Mouse (Mus musculus): ENCODE results near the gene Fam120a. TPM values are rescaled to one million over a fixed set of nuclear protein-coding genes. Genes with fewer than 3 reads are reported as not detected.
A peak's percentile ranks its signal among the peaks of the same experiment; 100 is the strongest.

Gene Fam120a
- polyA plus RNA-seq, 1 experiment from 2014 or later: 172 TPM

DNA sequence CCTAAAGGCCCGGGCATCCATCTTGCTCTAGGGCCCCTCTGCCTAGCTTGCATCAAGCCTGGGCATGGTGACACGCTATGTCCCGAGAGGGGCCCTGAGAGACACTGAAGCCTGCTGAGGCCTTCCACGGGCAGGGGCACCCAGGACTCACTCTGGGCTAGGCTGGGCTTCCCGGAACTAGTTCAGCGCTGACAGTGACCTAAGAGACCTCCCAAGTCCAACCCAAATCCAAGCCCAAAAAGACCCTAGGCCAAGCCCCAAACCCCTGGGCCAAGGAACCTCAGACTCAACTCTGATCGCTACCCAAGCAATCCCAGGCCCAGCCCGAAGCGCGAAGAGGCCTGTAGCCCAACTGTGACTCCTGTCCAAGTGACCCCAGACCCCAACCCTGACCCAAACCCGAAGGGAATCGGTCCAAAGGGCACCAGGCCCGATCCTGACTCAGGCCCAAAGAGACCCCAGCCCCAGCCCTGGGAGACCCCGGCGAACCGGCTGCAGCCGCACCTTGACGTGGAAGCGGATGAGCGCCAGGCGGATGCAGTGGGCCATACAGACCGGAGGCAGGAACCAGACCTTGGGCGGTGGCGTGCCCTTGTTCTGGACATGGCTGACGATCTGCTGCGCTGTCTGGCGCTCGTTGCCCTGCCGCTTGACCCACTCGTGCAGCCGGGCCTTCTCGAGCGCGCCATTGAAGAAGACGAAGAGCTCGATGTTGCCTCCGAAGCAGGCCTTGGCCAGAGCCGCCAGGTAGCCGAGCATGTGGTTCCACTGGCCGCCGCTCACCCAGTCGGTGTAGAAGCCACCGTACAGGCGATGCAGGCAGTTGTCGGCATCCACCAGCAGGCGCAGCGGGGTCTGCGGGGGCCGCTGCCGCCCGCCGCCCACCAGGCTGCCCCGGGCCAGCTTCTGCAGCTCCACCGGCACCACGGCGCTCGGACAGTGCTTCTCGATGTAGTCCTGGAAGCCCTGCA, 681 bp downstream of the Fam120a start:
- TF ChIP-seq CTCF (IDR thresholded peaks at IDR 0.05): no peak
- ChIA-PET POLR2A (interaction anchor here (0.9 kb wide), 1 partner anchor 29 kb away, joined by 4 read pairs; no protein-coding TSS in a partner anchor), CTCF (interaction anchor here (4.2 kb wide), 1 partner anchor 33 kb away, joined by 19 read pairs; no protein-coding TSS in a partner anchor)
- peak; percentile 10 for ATAC-seq
- DNase-seq (ENCODE audit: low read depth, low spot score): no peak
- in situ Hi-C loops (cut with MboI; ENCODE audit: low pct_unique_long_range_greater_than_20kb): no loop called here
- no peaks in the 10 kb centered on the region for H3K27me3 ChIP-seq

GRCm38 (mm10) chr13:48965559-48966525, 2.0 kb downstream of the Fam120a start:
- in situ Hi-C loops (cut with MboI; ENCODE audit: low pct_unique_long_range_greater_than_20kb): no loop called here
- no peak for DNase-seq (ENCODE audit: low read depth, low spot score)
- ChIA-PET POLR2A (interaction anchor here (0.7 to 0.9 kb wide), 2 partner anchors 30 to 35 kb away, joined by 4 read pairs; no protein-coding TSS in a partner anchor), CTCF (interaction anchor here (0.7 to 4.2 kb wide), 8 partner anchors 12 to 312 kb away, joined by 3 to 19 read pairs (median 3); no protein-coding TSS in a partner anchor)
- peak; percentile 66 for ATAC-seq
- no peaks in the 10 kb centered on the region for H3K27me3 ChIP-seq
- TF ChIP-seq CTCF (IDR thresholded peaks at IDR 0.05): no peak

DNA sequence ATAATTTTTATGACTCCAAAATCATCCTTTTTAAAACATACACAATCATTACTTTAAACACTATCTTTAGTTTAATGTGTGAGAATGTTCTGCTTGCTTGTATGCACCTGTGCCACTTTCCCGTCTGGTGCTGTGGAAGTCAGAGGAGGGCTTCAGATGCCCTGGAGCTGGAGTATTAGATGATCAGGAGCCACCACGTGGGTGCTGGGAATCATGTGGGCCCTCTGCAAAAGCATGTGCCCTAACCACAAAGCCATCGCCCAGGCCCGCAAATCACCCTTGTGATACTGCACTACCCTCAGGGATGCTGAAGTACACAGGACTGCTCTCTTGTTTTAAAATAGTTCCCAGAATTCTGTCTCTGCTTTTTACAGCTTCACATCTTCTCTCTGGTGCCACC, 3.0 kb downstream of the Fam120a start:
- H3K27me3 ChIP-seq: no peaks in the 10 kb centered on the region
- ChIA-PET CTCF (interaction anchor here (0.9 to 4.2 kb wide), 6 partner anchors 12 to 311 kb away, joined by 3 to 19 read pairs (median 3); no protein-coding TSS in a partner anchor), POLR2A (no interaction called here)
- DNase-seq (ENCODE audit: low read depth, low spot score) (no peak), ATAC-seq (no peak)
- no peak for TF ChIP-seq CTCF (IDR thresholded peaks at IDR 0.05)
- in situ Hi-C loops (cut with MboI; ENCODE audit: low pct_unique_long_range_greater_than_20kb): no loop called here

DNA sequence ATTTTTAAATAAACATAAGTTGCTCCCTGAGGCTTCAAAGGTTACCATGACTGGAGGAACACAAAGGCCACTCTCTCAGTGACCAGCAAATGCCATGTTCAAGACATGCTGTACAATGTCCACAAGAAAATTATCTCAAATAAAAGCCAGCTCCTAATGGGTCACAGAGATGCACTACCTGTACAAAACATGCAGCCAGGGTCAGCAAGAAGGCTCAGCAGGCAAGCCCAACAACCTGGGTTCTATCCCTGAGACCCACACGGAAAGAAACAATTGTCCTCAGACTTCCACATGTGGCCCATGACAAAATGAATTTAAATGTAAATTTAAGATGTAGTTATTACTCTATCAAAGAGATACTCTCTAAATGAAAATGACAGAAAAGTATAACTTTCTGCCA, 4.7 kb downstream of the Fam120a start:
- in situ Hi-C loops (cut with MboI; ENCODE audit: low pct_unique_long_range_greater_than_20kb): no loop called here
- no peaks in the 10 kb centered on the region for H3K27me3 ChIP-seq
- DNase-seq (ENCODE audit: low read depth, low spot score) (no peak), ATAC-seq (no peak)
- TF ChIP-seq CTCF (IDR thresholded peaks at IDR 0.05): no peak
- CTCF ChIA-PET: interaction anchor here (4.2 kb wide), 1 partner anchor 37 kb away, joined by 19 read pairs; no protein-coding TSS in a partner anchor
- POLR2A ChIA-PET: no interaction called here

DNA sequence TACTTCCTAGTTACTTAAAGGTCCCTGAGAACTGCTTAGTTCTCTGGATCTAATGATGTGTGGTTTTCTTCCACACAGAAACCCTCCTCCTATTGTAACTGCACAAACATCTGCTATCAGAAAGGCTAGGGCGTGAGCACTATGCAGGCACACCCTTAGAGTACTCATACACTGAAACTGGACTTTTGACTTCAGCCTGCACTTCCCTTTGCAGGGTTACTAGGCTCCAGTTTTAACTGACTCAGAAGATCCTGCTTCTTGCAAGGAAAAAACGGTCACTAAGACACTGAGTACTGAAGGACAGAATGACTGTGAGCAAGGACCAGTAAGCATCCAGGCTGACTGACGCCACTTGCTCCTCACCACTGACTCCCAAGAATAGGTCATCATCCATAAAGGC, 5.3 kb downstream of the Fam120a start:
- ATAC-seq: no peak
- TF ChIP-seq CTCF (IDR thresholded peaks at IDR 0.05): no peak
- in situ Hi-C loops (cut with MboI; ENCODE audit: low pct_unique_long_range_greater_than_20kb): no loop called here

DNA sequence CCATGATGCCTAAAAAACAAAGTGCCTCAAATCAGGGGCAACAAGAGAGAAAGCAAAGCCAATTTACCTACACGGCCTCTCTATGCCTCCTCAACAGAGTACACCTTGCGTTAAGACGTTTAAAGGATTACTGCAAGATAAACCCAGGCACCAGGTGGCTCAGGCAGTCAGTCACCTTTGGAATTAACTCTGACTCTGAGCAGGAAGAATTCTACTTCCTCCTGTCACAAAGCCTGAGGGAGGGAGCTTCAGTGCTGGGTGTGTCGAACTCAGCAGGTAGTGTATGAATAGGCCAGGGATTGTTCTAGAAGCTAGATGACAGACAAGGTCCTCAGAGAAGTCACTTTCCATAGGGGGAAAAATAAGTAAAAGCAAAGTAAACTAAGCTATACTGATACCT, 9.2 kb downstream of the Fam120a start:
- ChIA-PET CTCF (no interaction called here), POLR2A (no interaction called here)
- in situ Hi-C loops (cut with MboI; ENCODE audit: low pct_unique_long_range_greater_than_20kb): no loop called here
- no peak for DNase-seq (ENCODE audit: low read depth, low spot score)
- ATAC-seq: no peak
- no peak for TF ChIP-seq CTCF (IDR thresholded peaks at IDR 0.05)
- no peaks in the 10 kb centered on the region for H3K27me3 ChIP-seq

More for the DNA sequence above, 5.3 kb downstream of the Fam120a start:
- H3K27me3 ChIP-seq: no peaks in the 10 kb centered on the region
- CTCF ChIA-PET: no interaction called here
- no peak for DNase-seq (ENCODE audit: low read depth, low spot score)
- POLR2A ChIA-PET: no interaction called here

DNA sequence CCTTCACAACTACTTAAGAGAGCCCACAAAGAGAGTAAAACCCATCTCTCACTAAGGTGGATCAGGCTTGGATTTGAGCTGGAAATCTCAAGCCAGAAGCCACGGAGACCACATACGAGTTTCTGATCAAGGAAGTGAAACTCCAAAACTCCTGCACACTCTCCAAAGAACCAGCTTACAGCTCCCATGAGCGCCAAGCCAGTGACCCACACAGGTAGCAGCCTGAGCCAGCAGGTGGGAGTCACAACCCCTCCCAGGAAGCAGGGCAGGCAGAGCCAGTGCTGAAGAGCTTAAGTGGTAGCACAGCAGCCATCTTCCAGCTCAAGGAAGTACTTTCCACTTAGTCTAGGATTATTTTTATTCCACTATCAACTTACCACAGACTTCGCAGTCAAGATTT, 13.0 kb downstream of the Fam120a start:
- POLR2A ChIA-PET: no interaction called here
- in situ Hi-C loops (cut with MboI; ENCODE audit: low pct_unique_long_range_greater_than_20kb): no loop called here
- H3K27me3 ChIP-seq: no peaks in the 10 kb centered on the region
- DNase-seq (ENCODE audit: low read depth, low spot score) (no peak), ATAC-seq (no peak)
- no peak for TF ChIP-seq CTCF (IDR thresholded peaks at IDR 0.05)
- CTCF ChIA-PET: no interaction called here

GRCm38 (mm10) chr13:48950600-48951241, 17.1 kb downstream of the Fam120a start:
- ChIA-PET CTCF (interaction anchor here (0.9 to 1.8 kb wide), 3 partner anchors 11 to 46 kb away, joined by 3 to 5 read pairs (median 5); no protein-coding TSS in a partner anchor), POLR2A (interaction anchor here (0.6 kb wide), 1 partner anchor 34 kb away, joined by 3 read pairs; no protein-coding TSS in a partner anchor)
- no peak for TF ChIP-seq CTCF (IDR thresholded peaks at IDR 0.05)
- in situ Hi-C loops (cut with MboI; ENCODE audit: low pct_unique_long_range_greater_than_20kb): no loop called here
- H3K27me3 ChIP-seq: no peaks in the 10 kb centered on the region
- no peak for DNase-seq (ENCODE audit: low read depth, low spot score)
- ATAC-seq: no peak

- ChIA-PET CTCF (interaction anchor here (1.8 kb wide), 1 partner anchor 9 kb away, joined by 5 read pairs; no protein-coding TSS in a partner anchor), POLR2A (no interaction called here)
- ATAC-seq (no peak), DNase-seq (ENCODE audit: low read depth, low spot score) (no peak)
- in situ Hi-C loops (cut with MboI; ENCODE audit: low pct_unique_long_range_greater_than_20kb): no loop called here
- H3K27me3 ChIP-seq: no peaks in the 10 kb centered on the region
- no peak for TF ChIP-seq CTCF (IDR thresholded peaks at IDR 0.05)
These were observed 18.9 kb downstream of the Fam120a start for GRCm38 (mm10) chr13:48948951-48949350.

GRCm38 (mm10) chr13:48944571-48944970, 23.2 kb downstream of the Fam120a start:
- DNase-seq (ENCODE audit: low read depth, low spot score) (no peak), ATAC-seq (no peak)
- in situ Hi-C loops (cut with MboI; ENCODE audit: low pct_unique_long_range_greater_than_20kb): no loop called here
- H3K27me3 ChIP-seq: no peaks in the 10 kb centered on the region
- CTCF ChIA-PET: no interaction called here
- POLR2A ChIA-PET: no interaction called here
- TF ChIP-seq CTCF (IDR thresholded peaks at IDR 0.05): no peak

Data from Patski (cell line).